In genomic region chr17:88480369-88480768, GRCm38 (mm10) we compare ENCODE assay signal across 24 mouse cellular contexts.
"Had no signal": no experiment of that assay in that cellular context is flagged by ENCODE, and none has a peak within 500 bp of the region (broad histone marks: within the 10 kb centered on the region; RNA-seq: fewer than 3 reads in every experiment).

No protein-coding gene starts in this region.

- H3K4me3 ChIP-seq: layer of hippocampus, adult 2 months; left cerebral cortex, adult 2 months; limb, embryonic 12.5 days; limb, embryonic 15.5 days; liver, embryonic 15.5 days; lung, embryonic 15.5 days; megakaryocyte, embryonic 14.5 days; midbrain, embryonic 12.5 days; myocyte; neural tube, embryonic 13.5 days; stomach, embryonic 15.5 days had no signal

- H3K27ac ChIP-seq: kidney, postnatal 0 days; layer of hippocampus, adult 2 months; left cerebral cortex, adult 2 months; limb, embryonic 12.5 days; limb, embryonic 15.5 days; lung, embryonic 15.5 days; midbrain, embryonic 12.5 days; neural tube, embryonic 13.5 days; stomach, embryonic 15.5 days had no signal

- H3K4me1 ChIP-seq: limb, embryonic 12.5 days; limb, embryonic 15.5 days; lung, embryonic 15.5 days; midbrain, embryonic 12.5 days; neural tube, embryonic 13.5 days; stomach, embryonic 15.5 days had no signal

- ATAC-seq: midbrain, embryonic 16.5 days had no signal

- DNase-seq: kidney, adult 18-20 months; kidney, postnatal 25 days; layer of hippocampus, postnatal 36 days; left cerebral cortex, postnatal 4 days; lung, adult 18-20 months; lung, postnatal 10 days; lung, postnatal 36 days; retina, postnatal 1 day; right cerebral cortex, postnatal 25 days; spleen, adult 18-20 months; thymus, postnatal 25 days had no signal

- H3K9me3 ChIP-seq: limb, embryonic 12.5 days; limb, embryonic 15.5 days; liver, embryonic 15.5 days; lung, embryonic 15.5 days; megakaryocyte, embryonic 14.5 days; midbrain, embryonic 12.5 days; neural tube, embryonic 13.5 days; stomach, embryonic 15.5 days had no signal

- H3K27me3 ChIP-seq: limb, embryonic 12.5 days; limb, embryonic 15.5 days; liver, embryonic 15.5 days; lung, embryonic 15.5 days; megakaryocyte, embryonic 14.5 days; midbrain, embryonic 12.5 days; neural tube, embryonic 13.5 days; stomach, embryonic 15.5 days had no signal

- H3K4me2 ChIP-seq: limb, embryonic 12.5 days; limb, embryonic 15.5 days; liver, embryonic 15.5 days; lung, embryonic 15.5 days; midbrain, embryonic 12.5 days; neural tube, embryonic 13.5 days; stomach, embryonic 15.5 days had no signal

- H3K9ac ChIP-seq: limb, embryonic 12.5 days; limb, embryonic 15.5 days; liver, embryonic 15.5 days; lung, embryonic 15.5 days; midbrain, embryonic 12.5 days; neural tube, embryonic 13.5 days; stomach, embryonic 15.5 days had no signal
